Mouse (Mus musculus) heart, postnatal 0 days (tissue): ENCODE measurements around the gene Fam160a1. TPM values are rescaled to one million over a fixed set of nuclear protein-coding genes. Genes with fewer than 3 reads are reported as not detected.

Experiments used
- ATAC-seq: fragments of 200-750 bp; cut with Nextera tagmentation; 2 replicates; pipeline ENCODE4 v1.8.0; 2017; ENCODE audit warnings: low read depth, moderate number of reproducible peaks, moderate library complexity; ENCODE audit not compliant: insufficient read depth
- DNase-seq: peaks from one replicate; pipeline ENCODE4 v3.0.0-alpha.2; 2016; ENCODE audit warnings: low spot score
- H3K27ac ChIP-seq: fragments of 300-500 bp; sonication (generic); 2 replicates; pipeline ENCODE4 v1.5.1; 2014; ENCODE audit warnings: low read depth, mild to moderate bottlenecking
- H3K27me3 ChIP-seq: fragments of 300-500 bp; sonication (generic); 2 replicates; pipeline ENCODE4 v1.6.1; 2014; ENCODE audit warnings: low read length, mixed read lengths; ENCODE audit not compliant: control insufficient read depth, insufficient read depth
- H3K36me3 ChIP-seq: fragments of 300-500 bp; sonication (generic); replicated peaks from 2 replicates; pipeline ENCODE4 v1.6.1; 2014; ENCODE audit warnings: low read length, mixed read lengths; ENCODE audit not compliant: control insufficient read depth, insufficient read depth
- H3K4me1 ChIP-seq: fragments of 300-500 bp; sonication (generic); 2 replicates; pipeline ENCODE4 v1.6.1; 2014; ENCODE audit warnings: antibody characterized with exemption; ENCODE audit not compliant: control insufficient read depth, insufficient read depth
- H3K4me2 ChIP-seq: fragments of 300-500 bp; sonication (generic); 2 replicates; pipeline ENCODE4 v1.6.1; 2014; ENCODE audit warnings: low read depth, mild to moderate bottlenecking, low read length, moderate library complexity
- H3K4me3 ChIP-seq: fragments of 300-500 bp; sonication (generic); 2 replicates; pipeline ENCODE4 v1.5.1; 2014; ENCODE audit warnings: low read depth, low read length
- H3K9ac ChIP-seq: fragments of 300-500 bp; sonication (generic); replicated peaks from 2 replicates; pipeline ENCODE4 v1.6.1; 2014; ENCODE audit warnings: low read depth, low read length, mixed read lengths
- H3K9me3 ChIP-seq: fragments of 300-500 bp; sonication (generic); replicated peaks from 2 replicates; pipeline ENCODE4 v1.6.1; 2016; ENCODE audit warnings: low read length; ENCODE audit not compliant: control insufficient read depth
- CTCF ChIP-seq: IDR thresholded peaks from 2 replicates; pipeline ENCODE4 v1.5.1; 2016; ENCODE audit warnings: antibody characterized with exemption, control low read depth, low read depth
- EP300 ChIP-seq: IDR thresholded peaks from 2 replicates; pipeline ENCODE4 v1.6.1; 2016; ENCODE audit warnings: antibody characterized with exemption, low read depth
- WGBS: fragments of 180-500 bp; shearing (Covaris S2); extraction: QIAGEN DNeasy Blood & Tissue Kit; methylation state at CpG from one replicate; pipeline ENCODE4 v1.1.7; 2014; 5-methylcytosine and 5-hydroxymethylcytosine counted together
- polyA plus RNA-seq: library from polyadenylated mRNA; unstranded; fragments of >200 nt; fragmentation: Nextera tagmentation; extraction: Ambion mirVana; gene quantifications from 2 replicates; pipeline ENCODE4 v1.2.1, GENCODE M21; 2015
- total RNA-seq: library from RNA; depleted of rRNA; stranded (reverse); fragments of >200 nt; gene quantifications from 2 replicates; pipeline ENCODE4 v1.2.3, GENCODE M21; 2014; ENCODE audit warnings: low replicate concordance

Fam160a1 gene
- total and polyA plus RNA-seq, 2 experiments from 2014 or later = 10.5 to 34.6 TPM

GRCm38 (mm10) chr3:85853715-85854114 lies 36.6 kb upstream of the Fam160a1 start:
- H3K9ac ChIP-seq = no peak overlapping the region
- TF ChIP-seq CTCF = no peak
- no peak for TF ChIP-seq EP300
- H3K4me2 ChIP-seq = no peak overlapping the region
- H3K4me3 ChIP-seq = no peak overlapping the region
- peaks cover 25% of the 10 kb centered on the region for H3K4me1 ChIP-seq
- DNase-seq (no peak), ATAC-seq (no peak)
- H3K9me3 ChIP-seq = no peaks in the 10 kb centered on the region
- 54% methylated on average over 4 of the region's 4 CpGs for WGBS
- no peaks in the 10 kb centered on the region for H3K27me3 ChIP-seq
- no peaks in the 10 kb centered on the region for H3K36me3 ChIP-seq
- H3K27ac ChIP-seq = no peak overlapping the region

GRCm38 (mm10) chr3:85850079-85850478 lies 33.0 kb upstream of the Fam160a1 start:
- TF ChIP-seq CTCF (no peak), EP300 (no peak)
- DNase-seq (no peak), ATAC-seq (no peak)
- Histone ChIP-seq H3K27me3 (no peaks in the 10 kb centered on the region), H3K4me2 (no peak overlapping the region), H3K9ac (no peak overlapping the region), H3K9me3 (no peaks in the 10 kb centered on the region), H3K27ac (no peak overlapping the region), H3K36me3 (no peaks in the 10 kb centered on the region), H3K4me1 (peaks cover 6% of the 10 kb centered on the region; the same call in 1 of the 2 replicates), H3K4me3 (no peak overlapping the region)
- WGBS = 40% methylated on average over 1 of the region's 1 CpGs

GRCm38 (mm10) chr3:85846316-85846715 lies 29.2 kb upstream of the Fam160a1 start:
- DNase-seq (no peak), ATAC-seq (no peak)
- H3K4me3 ChIP-seq = no peak overlapping the region
- no peak overlapping the region for H3K9ac ChIP-seq
- no peak overlapping the region for H3K27ac ChIP-seq
- 90% methylated on average over 1 of the region's 1 CpGs for WGBS
- no peak for TF ChIP-seq CTCF
- TF ChIP-seq EP300 = no peak
- H3K4me1 ChIP-seq = peaks cover 13% of the 10 kb centered on the region
- H3K9me3 ChIP-seq = no peaks in the 10 kb centered on the region
- no peak overlapping the region for H3K4me2 ChIP-seq
- no peaks in the 10 kb centered on the region for H3K27me3 ChIP-seq
- no peaks in the 10 kb centered on the region for H3K36me3 ChIP-seq

GRCm38 (mm10) chr3:85845341-85845740 lies 28.2 kb upstream of the Fam160a1 start:
- Histone ChIP-seq H3K36me3 (no peaks in the 10 kb centered on the region), H3K9ac (no peak overlapping the region), H3K27me3 (no peaks in the 10 kb centered on the region), H3K27ac (peak overlapping the region; percentile 34; the same call in 1 of the 2 replicates), H3K4me1 (peaks cover 12% of the 10 kb centered on the region), H3K4me3 (no peak overlapping the region), H3K4me2 (no peak overlapping the region), H3K9me3 (no peaks in the 10 kb centered on the region)
- DNase-seq (no peak), ATAC-seq (no peak)
- no peak for TF ChIP-seq CTCF
- no peak for TF ChIP-seq EP300
- 59% methylated on average over 6 of the region's 6 CpGs for whole genome bisulfite sequencing

- H3K27ac ChIP-seq = peak overlapping the region; percentile 89
- DNase-seq (peak; percentile 35), ATAC-seq (no peak)
- H3K4me2 ChIP-seq = peak overlapping the region; percentile 22; the same call in 1 of the 2 replicates
- no peak overlapping the region for H3K4me3 ChIP-seq
- H3K9me3 ChIP-seq = no peaks in the 10 kb centered on the region
- H3K36me3 ChIP-seq = no peaks in the 10 kb centered on the region
- H3K9ac ChIP-seq = no peak overlapping the region
- TF ChIP-seq CTCF = no peak
- TF ChIP-seq EP300 = no peak
- H3K4me1 ChIP-seq = peaks cover 19% of the 10 kb centered on the region
- H3K27me3 ChIP-seq = no peaks in the 10 kb centered on the region
These were observed 25.8 kb upstream of the Fam160a1 start for GRCm38 (mm10) chr3:85842881-85843218.

- peak; percentile 49; the same call in 1 of the 2 replicates for ATAC-seq
- 0 out of 2 replicates have a peak overlapping the region, but pooled peaks have one; percentile 18 for H3K9ac ChIP-seq
- peak overlapping the region; percentile 22 for H3K4me2 ChIP-seq
These were observed 25.2 kb upstream of the Fam160a1 start for GRCm38 (mm10) chr3:85842177-85842880.

More at GRCm38 (mm10) chr3:85842177-85842880, 25.2 kb upstream of the Fam160a1 start:
- TF ChIP-seq CTCF = no peak
- no peak for TF ChIP-seq EP300
- H3K27ac ChIP-seq = peak overlapping the region; percentile 89
- H3K36me3 ChIP-seq = no peaks in the 10 kb centered on the region
- H3K4me1 ChIP-seq = peaks cover 22% of the 10 kb centered on the region
- peak; percentile 27 for DNase-seq
- no peaks in the 10 kb centered on the region for H3K9me3 ChIP-seq
- WGBS = 16% methylated on average over 9 of the region's 9 CpGs
- no peaks in the 10 kb centered on the region for H3K27me3 ChIP-seq
- H3K4me3 ChIP-seq = peak overlapping the region; percentile 12; the same call in 1 of the 2 replicates
